Mouse (Mus musculus) neural tube, embryonic 15.5 days (tissue): ENCODE data around the gene Anks1b. TPM values are rescaled to one million over a fixed set of nuclear protein-coding genes. Genes with fewer than 3 reads are reported as not detected.
"Not testable (repeated sequence)": the region's sequence is repeated elsewhere in the genome, so short reads cannot be mapped to it uniquely, and the experiment has no call there.

Experiments
- ATAC-seq: fragments of 200-750 bp; cut with Nextera tagmentation; 2 replicates; pipeline ENCODE4 v1.8.0; 2017; ENCODE audit warnings: mild to moderate bottlenecking, moderate TSS enrichment, moderate library complexity; ENCODE audit not compliant: low FRiP score
- H3K27ac ChIP-seq: fragments of 300-500 bp; sonication (generic); replicated peaks from 2 replicates; pipeline ENCODE4 v1.5.1; 2015; ENCODE audit warnings: mild to moderate bottlenecking, inconsistent platforms
- H3K27me3 ChIP-seq: fragments of 300-500 bp; sonication (generic); replicated peaks from 2 replicates; pipeline ENCODE4 v1.6.1; 2015; ENCODE audit warnings: inconsistent platforms
- H3K36me3 ChIP-seq: fragments of 300-500 bp; sonication (generic); 2 replicates; pipeline ENCODE4 v1.6.1; 2015; ENCODE audit warnings: inconsistent platforms
- H3K4me1 ChIP-seq: fragments of 300-500 bp; sonication (generic); 2 replicates; pipeline ENCODE4 v1.6.1; 2015; ENCODE audit warnings: inconsistent platforms
- H3K4me2 ChIP-seq: fragments of 300-500 bp; sonication (generic); 2 replicates; pipeline ENCODE4 v1.6.1; 2015; ENCODE audit warnings: inconsistent platforms, mild to moderate bottlenecking, moderate library complexity
- H3K4me3 ChIP-seq: fragments of 300-500 bp; sonication (generic); replicated peaks from 2 replicates; pipeline ENCODE4 v1.5.1; 2015; ENCODE audit warnings: mild to moderate bottlenecking, inconsistent platforms
- H3K9ac ChIP-seq: fragments of 300-500 bp; sonication (generic); replicated peaks from 2 replicates; pipeline ENCODE4 v1.6.1; 2015; ENCODE audit warnings: mild to moderate bottlenecking, inconsistent platforms
- H3K9me3 ChIP-seq: fragments of 300-500 bp; sonication (generic); replicated peaks from 2 replicates; pipeline ENCODE4 v1.6.1; 2016; ENCODE audit warnings: inconsistent platforms
- WGBS: fragments of 180-500 bp; shearing (Covaris S2); methylation state at CpG from one replicate; pipeline ENCODE4 v1.1.7; 2015; ENCODE audit warnings: mixed read lengths; 5-methylcytosine and 5-hydroxymethylcytosine counted together
- polyA plus RNA-seq: library from polyadenylated mRNA; unstranded; fragments of >200 nt; fragmentation: Nextera tagmentation; extraction: Ambion mirVana; gene quantifications from 2 replicates; pipeline ENCODE4 v1.2.1, GENCODE M21; 2015

Anks1b gene
- polyA plus RNA-seq, 1 experiment from 2014 or later: 76.0 TPM

DNA sequence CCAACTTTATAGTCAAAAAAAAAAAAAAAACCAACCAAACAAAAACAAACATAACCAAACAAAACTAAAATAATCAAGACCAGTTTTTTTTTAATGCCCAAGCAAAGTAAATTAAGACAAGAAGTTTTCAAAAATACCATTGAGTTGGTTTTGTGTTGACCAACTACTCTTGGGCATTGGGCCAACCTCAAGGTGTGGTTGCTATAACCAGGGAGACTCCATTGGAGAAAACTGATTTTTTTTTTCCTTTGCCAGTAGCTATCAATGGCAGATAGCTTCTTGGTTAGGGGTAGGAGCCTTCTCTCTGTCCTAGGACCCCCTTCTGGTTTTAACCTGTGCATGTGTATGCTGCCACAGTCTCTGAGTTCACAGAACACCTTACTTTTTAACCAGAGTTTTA, 725.8 kb downstream of the Anks1b start:
- Histone ChIP-seq H3K9ac (no peak overlapping the region), H3K36me3 (no peaks in the 10 kb centered on the region), H3K27me3 (no peaks in the 10 kb centered on the region), H3K27ac (no peak overlapping the region), H3K9me3 (no peaks in the 10 kb centered on the region), H3K4me3 (no peak overlapping the region), H3K4me1 (peaks cover 13% of the 10 kb centered on the region), H3K4me2 (no peak overlapping the region)
- no peak for ATAC-seq

- Histone ChIP-seq H3K9ac (no peak overlapping the region), H3K9me3 (no peaks in the 10 kb centered on the region), H3K27me3 (no peaks in the 10 kb centered on the region), H3K36me3 (no peaks in the 10 kb centered on the region), H3K4me1 (peaks cover 13% of the 10 kb centered on the region), H3K27ac (no peak overlapping the region), H3K4me3 (no peak overlapping the region), H3K4me2 (no peak overlapping the region)
- 86% methylated on average over 14 of the region's 14 CpGs for WGBS
- no peak for ATAC-seq
Observed at GRCm38 (mm10) chr10:90599726-90600531, 726.6 kb downstream of the Anks1b start.

DNA sequence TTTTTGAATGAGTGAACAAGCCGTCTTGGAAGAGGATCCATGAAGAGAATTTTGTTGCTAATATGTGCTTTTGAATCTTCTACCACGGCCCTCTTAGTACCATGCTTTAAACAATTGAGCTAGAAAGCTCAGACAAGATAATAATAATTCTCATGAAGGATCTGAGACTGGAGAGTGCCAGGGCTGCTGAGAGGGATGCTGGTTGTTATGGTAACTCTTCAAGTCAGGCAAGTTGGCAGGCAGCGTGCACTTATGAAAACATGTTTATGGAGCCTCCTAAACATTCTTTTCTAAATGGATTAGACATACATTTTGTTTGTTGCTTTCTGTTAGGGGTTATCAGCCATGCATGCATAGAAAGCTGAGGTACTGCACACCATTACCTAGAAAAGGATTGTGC, 734.3 kb downstream of the Anks1b start:
- WGBS: 64% methylated on average over 3 of the region's 3 CpGs
- H3K4me3 ChIP-seq: no peak overlapping the region
- no peaks in the 10 kb centered on the region for H3K36me3 ChIP-seq
- H3K27me3 ChIP-seq: no peaks in the 10 kb centered on the region
- H3K9me3 ChIP-seq: no peaks in the 10 kb centered on the region
- H3K27ac ChIP-seq: no peak overlapping the region
- no peak for ATAC-seq
- no peak overlapping the region for H3K4me2 ChIP-seq
- H3K9ac ChIP-seq: no peak overlapping the region
- H3K4me1 ChIP-seq: no peaks in the 10 kb centered on the region

- ATAC-seq: no peak
- Histone ChIP-seq H3K4me2 (no peak overlapping the region), H3K4me3 (no peak overlapping the region), H3K27me3 (no peaks in the 10 kb centered on the region), H3K4me1 (no peaks in the 10 kb centered on the region), H3K36me3 (no peaks in the 10 kb centered on the region), H3K27ac (no peak overlapping the region), H3K9me3 (no peaks in the 10 kb centered on the region), H3K9ac (no peak overlapping the region)
- WGBS: 93% methylated on average over 7 of the region's 7 CpGs
Observed at GRCm38 (mm10) chr10:90609437-90609836, 736.1 kb downstream of the Anks1b start.

DNA sequence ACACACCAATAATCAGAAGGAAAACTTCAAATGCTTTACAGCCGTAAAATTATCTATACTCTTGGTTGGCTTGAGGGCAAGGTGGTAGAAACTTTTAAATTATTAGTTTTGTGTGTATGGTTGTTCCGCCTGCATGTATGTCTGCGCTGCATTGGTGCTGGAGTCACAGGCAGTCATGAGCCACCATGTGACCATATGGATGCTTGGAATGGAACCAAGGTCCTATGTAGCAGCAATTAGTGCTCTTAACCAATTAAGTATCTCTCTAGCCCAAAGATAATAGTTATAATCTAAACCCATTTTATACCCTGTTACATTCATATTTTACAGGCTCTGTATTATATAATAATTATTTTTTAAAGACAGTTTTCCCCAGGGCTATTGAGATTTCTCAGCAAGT, 739.7 kb downstream of the Anks1b start:
- Histone ChIP-seq H3K27ac (no peak overlapping the region), H3K27me3 (no peaks in the 10 kb centered on the region), H3K9ac (no peak overlapping the region), H3K4me2 (no peak overlapping the region), H3K4me1 (peaks cover 11% of the 10 kb centered on the region; the same call in 1 of the 2 replicates), H3K9me3 (no peaks in the 10 kb centered on the region), H3K4me3 (no peak overlapping the region), H3K36me3 (no peaks in the 10 kb centered on the region)
- 93% methylated on average over 3 of the region's 3 CpGs for WGBS
- no peak for ATAC-seq

- Histone ChIP-seq H3K4me3 (no peak overlapping the region), H3K4me1 (peaks cover 12% of the 10 kb centered on the region; the same call in 1 of the 2 replicates), H3K9me3 (no peaks in the 10 kb centered on the region), H3K9ac (no peak overlapping the region), H3K27ac (no peak overlapping the region), H3K27me3 (no peaks in the 10 kb centered on the region), H3K36me3 (no peaks in the 10 kb centered on the region), H3K4me2 (no peak overlapping the region)
- no peak for ATAC-seq
- WGBS: 52% methylated on average over 2 of the region's 2 CpGs
Observed at GRCm38 (mm10) chr10:90615196-90615595, 741.9 kb downstream of the Anks1b start.

- no peak overlapping the region for H3K4me3 ChIP-seq
- H3K36me3 ChIP-seq: no peaks in the 10 kb centered on the region
- H3K27me3 ChIP-seq: no peaks in the 10 kb centered on the region
- 89% methylated on average over 2 of the region's 2 CpGs for WGBS
- no peak overlapping the region for H3K4me2 ChIP-seq
- no peak overlapping the region for H3K9ac ChIP-seq
- no peak for ATAC-seq
- H3K9me3 ChIP-seq: no peaks in the 10 kb centered on the region
- H3K27ac ChIP-seq: no peak overlapping the region
- H3K4me1 ChIP-seq: peaks cover 12% of the 10 kb centered on the region; the same call in 1 of the 2 replicates
Observed at GRCm38 (mm10) chr10:90616622-90617021, 743.3 kb downstream of the Anks1b start.

DNA sequence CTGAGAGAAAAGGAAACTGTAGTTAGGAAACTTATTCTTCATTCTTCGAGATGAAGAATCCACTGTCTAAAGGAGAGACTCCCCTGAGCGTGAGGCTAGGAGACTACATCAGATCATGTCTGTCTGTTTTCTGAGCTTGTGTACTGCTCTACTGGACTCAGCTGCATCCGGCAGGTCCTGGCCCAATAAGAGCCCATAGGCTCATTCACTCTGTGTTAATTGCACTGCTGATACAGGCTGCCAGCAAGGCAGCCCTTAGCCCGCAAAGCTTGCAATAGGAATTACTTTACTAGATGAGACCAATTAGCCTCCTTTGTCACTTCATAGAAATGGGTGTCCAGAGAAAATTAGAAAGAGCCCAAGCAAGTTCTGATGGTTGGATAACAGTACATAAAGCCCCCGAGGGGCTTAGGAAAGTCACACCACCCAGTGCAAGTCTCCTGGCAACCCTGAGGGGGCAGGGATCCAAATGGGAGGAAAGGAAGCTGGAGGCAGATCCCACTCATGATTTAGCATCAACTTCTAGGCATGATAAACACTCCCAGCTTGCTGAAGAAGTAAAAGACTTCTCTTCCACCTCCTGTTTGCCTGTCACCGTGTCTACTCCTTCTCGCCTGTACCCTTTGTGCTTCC, 744.5 kb downstream of the Anks1b start:
- no peak overlapping the region for H3K4me2 ChIP-seq
- H3K36me3 ChIP-seq: no peaks in the 10 kb centered on the region
- ATAC-seq: no peak; the same call in 1 of the 2 replicates
- WGBS: 58% methylated on average over 7 of the region's 7 CpGs
- no peaks in the 10 kb centered on the region for H3K27me3 ChIP-seq
- H3K9ac ChIP-seq: no peak overlapping the region
- H3K27ac ChIP-seq: no peak overlapping the region
- no peaks in the 10 kb centered on the region for H3K9me3 ChIP-seq
- H3K4me3 ChIP-seq: no peak overlapping the region
- H3K4me1 ChIP-seq: peaks cover 12% of the 10 kb centered on the region; the same call in 1 of the 2 replicates

- H3K4me2 ChIP-seq: no peak overlapping the region
- no peak overlapping the region for H3K27ac ChIP-seq
- no peaks in the 10 kb centered on the region for H3K36me3 ChIP-seq
- 80% methylated on average over 5 of the region's 5 CpGs for WGBS
- H3K27me3 ChIP-seq: no peaks in the 10 kb centered on the region
- no peak for ATAC-seq
- H3K4me3 ChIP-seq: no peak overlapping the region
- H3K9ac ChIP-seq: no peak overlapping the region
- 0 out of 2 replicates have a peak, but pooled peaks cover 3% of the 10 kb centered on the region for H3K4me1 ChIP-seq
- no peaks in the 10 kb centered on the region for H3K9me3 ChIP-seq
Observed at GRCm38 (mm10) chr10:90627532-90627931, 754.2 kb downstream of the Anks1b start.

DNA sequence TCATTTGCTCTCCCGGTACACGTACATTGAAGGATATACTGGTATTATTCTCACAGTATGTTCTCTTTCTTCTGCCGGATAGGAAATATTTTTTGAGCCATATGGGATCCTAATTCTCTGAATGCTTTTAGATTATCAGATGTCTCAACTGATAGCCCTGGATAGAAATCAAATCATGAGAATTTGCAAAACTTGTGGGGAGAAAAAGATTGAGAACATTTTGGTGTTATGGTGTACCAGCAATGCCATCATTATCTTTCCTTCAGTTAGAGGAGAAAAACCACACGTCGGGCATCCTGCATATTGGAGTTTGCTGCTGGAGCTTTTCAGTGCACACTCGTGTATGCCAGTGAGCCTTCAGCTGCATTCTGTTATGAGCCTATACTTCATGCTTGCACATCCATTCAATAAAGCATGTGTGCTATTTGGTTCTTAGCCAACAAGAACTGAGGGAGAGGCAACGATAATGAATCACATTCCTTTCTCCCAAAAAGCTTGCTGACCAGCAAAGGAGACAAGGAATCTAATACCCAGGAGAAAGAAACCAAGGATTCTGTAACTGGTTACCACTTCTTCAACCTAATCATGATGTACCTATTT, 756.9 kb downstream of the Anks1b start:
- Histone ChIP-seq H3K27ac (no peak overlapping the region), H3K27me3 (no peaks in the 10 kb centered on the region), H3K9ac (no peak overlapping the region), H3K4me1 (0 out of 2 replicates have a peak, but pooled peaks cover 3% of the 10 kb centered on the region), H3K4me3 (no peak overlapping the region), H3K9me3 (no peaks in the 10 kb centered on the region; the same call in 1 of the 2 replicates), H3K4me2 (no peak overlapping the region), H3K36me3 (no peaks in the 10 kb centered on the region)
- 80% methylated on average over 7 of the region's 7 CpGs for WGBS
- no peak for ATAC-seq

DNA sequence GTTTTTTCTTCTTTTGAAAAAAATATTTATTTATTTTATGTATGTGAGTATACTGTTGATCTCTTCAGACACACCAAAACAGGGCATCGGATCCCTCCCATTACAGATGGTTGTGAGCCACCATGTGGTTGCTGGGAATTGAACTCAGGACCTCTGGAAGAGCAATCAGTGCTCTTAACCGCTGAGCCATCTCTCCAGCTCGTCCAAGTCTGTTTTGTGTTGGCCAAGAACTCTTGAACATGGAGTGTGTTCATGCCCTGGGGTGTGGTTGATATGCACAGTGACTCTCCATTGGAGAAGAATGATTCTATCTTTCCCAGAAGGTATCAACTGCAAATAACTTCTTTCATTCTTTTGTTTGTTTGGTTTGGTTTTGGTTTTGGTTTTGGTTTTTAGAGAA, 757.5 kb downstream of the Anks1b start:
- H3K4me2 ChIP-seq, H3K4me1 ChIP-seq, H3K27me3 ChIP-seq, H3K36me3 ChIP-seq, H3K9ac ChIP-seq, H3K4me3 ChIP-seq, H3K9me3 ChIP-seq, ATAC-seq, H3K27ac ChIP-seq: not testable (repeated sequence)
- WGBS: 88% methylated on average over 3 of the region's 3 CpGs

GRCm38 (mm10) chr10:90637352-90637751, 764.0 kb downstream of the Anks1b start:
- Histone ChIP-seq H3K4me1 (peaks cover 4% of the 10 kb centered on the region), H3K36me3 (no peaks in the 10 kb centered on the region), H3K27me3 (no peaks in the 10 kb centered on the region), H3K4me2 (no peak overlapping the region), H3K4me3 (no peak overlapping the region), H3K9ac (no peak overlapping the region), H3K27ac (no peak overlapping the region), H3K9me3 (no peaks in the 10 kb centered on the region; the same call in 1 of the 2 replicates)
- WGBS: 59% methylated on average over 4 of the region's 4 CpGs
- no peak; the same call in 1 of the 2 replicates for ATAC-seq
